Mouse (Mus musculus) MEL (cell line): ENCODE measurements around the gene Dlat. TPM values are rescaled to one million over a fixed set of nuclear protein-coding genes. Genes with fewer than 3 reads are reported as not detected.

ENCODE experiments used
- DNase-seq: peaks from one replicate; pipeline ENCODE4 v3.0.0; 2011; ENCODE audit warnings: low read depth, low spot score
- H3K27ac ChIP-seq: 2 replicates; pipeline ENCODE4 v1.5.1; 2012; ENCODE audit warnings: low read depth, mild to moderate bottlenecking, control low read depth, low read length, moderate library complexity; ENCODE audit not compliant: control insufficient read depth
- H3K27me3 ChIP-seq, 2 experiments: fragments of 150-350 bp in 1 of 2; sonication (generic) in 1 of 2; 2 replicates each; pipeline ENCODE4 v1.6.1; 2012; ENCODE audit warnings: low read length in 2 of 2, mild to moderate bottlenecking in 2 of 2, improper control_type of control experiment in 1 of 2, moderate library complexity in 1 of 2; ENCODE audit not compliant: insufficient read depth in 2 of 2, control insufficient read depth in 1 of 2
- H3K36me3 ChIP-seq, 2 experiments: 2 replicates each; pipeline ENCODE4 v1.6.1; 2012 to 2014; ENCODE audit warnings: low read length in 2 of 2, improper control_type of control experiment in 1 of 2, inconsistent platforms in 1 of 2, mild to moderate bottlenecking in 1 of 2; ENCODE audit not compliant: insufficient read depth in 2 of 2, control insufficient read depth in 1 of 2
- H3K4me1 ChIP-seq, 2 experiments: fragments of 150-350 bp in 1 of 2; sonication (generic) in 1 of 2; 2 replicates each; pipeline ENCODE4 v1.6.1; 2012; ENCODE audit warnings: low read length in 2 of 2, improper control_type of control experiment in 1 of 2, mild to moderate bottlenecking in 1 of 2; ENCODE audit not compliant: insufficient read depth in 2 of 2, control insufficient read depth in 1 of 2
- H3K4me3 ChIP-seq, 2 experiments: fragments of 150-350 bp in 1 of 2; sonication (generic) in 1 of 2; 2 replicates each; pipeline ENCODE4 v1.5.1; 2012; ENCODE audit warnings: low read depth in 2 of 2, low read length in 2 of 2, mild to moderate bottlenecking in 2 of 2, moderate library complexity in 2 of 2, control low read depth in 1 of 2, improper control_type of control experiment in 1 of 2; ENCODE audit not compliant: control insufficient read depth in 1 of 2, insufficient read depth in 1 of 2
- H3K79me2 ChIP-seq: 2 replicates; pipeline ENCODE4 v1.6.1; 2012; ENCODE audit warnings: mild to moderate bottlenecking, low read length, moderate library complexity; ENCODE audit not compliant: control insufficient read depth, poor library complexity, insufficient read depth
- H3K9ac ChIP-seq: 2 replicates; pipeline ENCODE4 v1.6.1; 2012; ENCODE audit warnings: low read depth, mild to moderate bottlenecking, control low read depth, low read length, moderate library complexity; ENCODE audit not compliant: control insufficient read depth, poor library complexity, severe bottlenecking
- H3K9me3 ChIP-seq: fragments of 150-350 bp; sonication (generic); replicated peaks from 2 replicates; pipeline ENCODE4 v1.6.1; 2012; ENCODE audit warnings: mild to moderate bottlenecking, low read length, improper control_type of control experiment, moderate library complexity; ENCODE audit not compliant: insufficient read depth
- CHD2 ChIP-seq: IDR thresholded peaks from 2 replicates; pipeline ENCODE4 v1.6.1; 2011; ENCODE audit warnings: low read length, improper control_type of control experiment
- CTCF ChIP-seq, 3 experiments: IDR thresholded peaks in 2 of 3; conservative IDR thresholded peaks in 1 of 3; 2 replicates each; pipeline ENCODE4 v1.5.1; 2011 to 2012; ENCODE audit warnings: low read length in 3 of 3, low read depth in 2 of 3, mild to moderate bottlenecking in 2 of 3, improper control_type of control experiment in 1 of 3, inconsistent platforms in 1 of 3, mixed read lengths in 1 of 3, moderate library complexity in 1 of 3; ENCODE audit not compliant: control insufficient read depth in 1 of 3, insufficient read depth in 1 of 3, poor library complexity in 1 of 3, severe bottlenecking in 1 of 3
- E2F4 ChIP-seq: IDR thresholded peaks from 2 replicates; pipeline ENCODE4 v1.6.1; 2011; ENCODE audit warnings: low read depth, low read length, improper control_type of control experiment, borderline replicate concordance
- ELF1 ChIP-seq: IDR thresholded peaks from 2 replicates; pipeline ENCODE4 v1.6.1; 2014; ENCODE audit warnings: low read depth, mild to moderate bottlenecking, inconsistent platforms, low read length, improper control_type of control experiment, moderate library complexity
- HCFC1 ChIP-seq: IDR thresholded peaks from 2 replicates; pipeline ENCODE4 v1.6.1; 2012; ENCODE audit warnings: low read depth, mild to moderate bottlenecking, inconsistent platforms, low read length, improper control_type of control experiment, moderate library complexity
- JUND ChIP-seq: IDR thresholded peaks from 2 replicates; pipeline ENCODE4 v1.6.1; 2011; ENCODE audit warnings: low read depth, mild to moderate bottlenecking, improper control_type of control experiment, low read length
- KAT2A ChIP-seq: conservative IDR thresholded peaks from 2 replicates; pipeline ENCODE4 v1.6.1; 2012; ENCODE audit warnings: low read depth, low read length, improper control_type of control experiment, inconsistent platforms
- MAX ChIP-seq: IDR thresholded peaks from 2 replicates; pipeline ENCODE4 v1.6.1; 2011; ENCODE audit warnings: low read length, improper control_type of control experiment
- MAZ ChIP-seq: IDR thresholded peaks from 2 replicates; pipeline ENCODE4 v1.6.1; 2012; ENCODE audit warnings: low read depth, mild to moderate bottlenecking, inconsistent platforms, low read length, improper control_type of control experiment
- MEF2A ChIP-seq: IDR thresholded peaks from 2 replicates; pipeline ENCODE4 v1.6.1; 2014; ENCODE audit warnings: low read depth, mild to moderate bottlenecking, inconsistent platforms, low read length, improper control_type of control experiment; ENCODE audit not compliant: poor library complexity, insufficient replicate concordance, severe bottlenecking; ENCODE audit errors: extremely low read depth
- MXI1 ChIP-seq: IDR thresholded peaks from 2 replicates; pipeline ENCODE4 v1.6.1; 2011; ENCODE audit warnings: mild to moderate bottlenecking, low read depth, low read length, improper control_type of control experiment
- MYC ChIP-seq: IDR thresholded peaks from 2 replicates; pipeline ENCODE4 v1.6.1; 2011; ENCODE audit warnings: low read depth, mild to moderate bottlenecking, low read length, improper control_type of control experiment, moderate library complexity
- NELFE ChIP-seq: IDR thresholded peaks from 2 replicates; pipeline ENCODE4 v1.6.1; 2011; ENCODE audit warnings: low read depth, low read length, improper control_type of control experiment
- NRF1 ChIP-seq: IDR thresholded peaks from 2 replicates; pipeline ENCODE4 v1.6.1; 2014; ENCODE audit warnings: low read depth, mild to moderate bottlenecking, inconsistent platforms, low read length, improper control_type of control experiment, moderate library complexity; ENCODE audit not compliant: poor library complexity, insufficient read depth, severe bottlenecking
- POLR2A ChIP-seq, 2 experiments: IDR thresholded peaks; 2 replicates each; pipeline ENCODE4 v1.6.1; 2011 to 2012; ENCODE audit warnings: low read length in 2 of 2, mild to moderate bottlenecking in 2 of 2, control low read depth in 1 of 2, improper control_type of control experiment in 1 of 2, low read depth in 1 of 2, moderate library complexity in 1 of 2; ENCODE audit not compliant: control insufficient read depth in 1 of 2, insufficient read depth in 1 of 2, poor library complexity in 1 of 2
- POLR2AphosphoS2 ChIP-seq: IDR thresholded peaks from 2 replicates; pipeline ENCODE4 v1.6.1; 2011; ENCODE audit warnings: low read length, improper control_type of control experiment
- RCOR1 ChIP-seq: IDR thresholded peaks from 2 replicates; pipeline ENCODE4 v1.6.1; 2012; ENCODE audit warnings: low read depth, mild to moderate bottlenecking, inconsistent platforms, low read length, improper control_type of control experiment
- SIN3A ChIP-seq: IDR thresholded peaks from 2 replicates; pipeline ENCODE4 v1.6.1; 2012; ENCODE audit warnings: low read length, improper control_type of control experiment, inconsistent platforms
- TAL1 ChIP-seq: IDR thresholded peaks from 2 replicates; pipeline ENCODE4 v1.6.1; 2012; ENCODE audit warnings: mild to moderate bottlenecking, inconsistent platforms, low read length, moderate library complexity, mixed read lengths
- USF1 ChIP-seq: IDR thresholded peaks from 2 replicates; pipeline ENCODE4 v1.6.1; 2014; ENCODE audit warnings: low read depth, mild to moderate bottlenecking, inconsistent platforms, low read length, improper control_type of control experiment, moderate library complexity
- USF2 ChIP-seq, 2 experiments: IDR thresholded peaks; 2 replicates each; pipeline ENCODE4 v1.6.1; 2011 to 2012; ENCODE audit warnings: improper control_type of control experiment in 2 of 2, low read length in 2 of 2, borderline replicate concordance in 1 of 2, inconsistent platforms in 1 of 2, low read depth in 1 of 2, mild to moderate bottlenecking in 1 of 2; ENCODE audit not compliant: insufficient read depth in 1 of 2
- ZC3H11A ChIP-seq: IDR thresholded peaks from 2 replicates; pipeline ENCODE4 v1.6.1; 2012; ENCODE audit warnings: low read depth, mild to moderate bottlenecking, inconsistent platforms, low read length, improper control_type of control experiment
- ZKSCAN1 ChIP-seq: IDR thresholded peaks from 2 replicates; pipeline ENCODE4 v1.6.1; 2012; ENCODE audit warnings: low read depth, mild to moderate bottlenecking, inconsistent platforms, low read length, improper control_type of control experiment, moderate library complexity
- polyA plus RNA-seq, 2 experiments: library from polyadenylated mRNA; stranded (reverse) in 1 of 2; unstranded in 1 of 2; fragments of >175 nt in 1 of 2; fragments of >200 nt in 1 of 2; gene quantifications; 2 replicates each; pipeline versions ENCODE4 v1.2.1 to v1.2.4; 2012; ENCODE audit warnings: low replicate concordance in 2 of 2, low read depth in 1 of 2; ENCODE audit not compliant: insufficient read length in 2 of 2, insufficient read depth in 1 of 2, missing spikeins in 1 of 2
- total RNA-seq: library from RNA; depleted of rRNA; stranded (reverse); fragments of 300-350 nt; gene quantifications from 2 replicates; pipeline ENCODE4 v1.2.3, GENCODE M21; 2012

Gene Dlat
- total and polyA plus RNA-seq, 3 experiments, result 52.2 to 77.4 TPM; not detected in 1

DNA sequence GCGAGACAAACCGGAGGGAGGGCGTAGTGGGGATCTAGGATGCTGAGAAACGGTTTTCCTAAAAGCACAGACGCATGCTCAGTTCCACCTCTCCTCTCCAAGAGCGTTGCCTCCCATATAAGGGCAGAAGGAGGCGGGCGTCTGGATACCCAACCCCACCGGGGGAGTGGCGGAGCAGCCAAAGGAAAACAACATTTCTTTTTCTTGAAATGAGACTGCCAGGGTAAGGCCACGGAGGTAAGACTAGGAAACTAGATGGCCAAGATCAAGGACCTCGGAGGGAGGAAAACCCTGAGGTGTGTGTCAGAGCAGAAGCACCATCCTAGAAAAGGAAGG lies 38.1 kb upstream of the Dlat start:
- no peak overlapping the region for H3K27ac ChIP-seq
- H3K4me1 ChIP-seq, result no peaks in the 10 kb centered on the region
- DNase-seq, result peak; percentile 26
- no peak overlapping the region for H3K4me3 ChIP-seq
- no peaks in the 10 kb centered on the region for H3K9me3 ChIP-seq
- H3K36me3 ChIP-seq, result no peaks in the 10 kb centered on the region
- H3K79me2 ChIP-seq, result no peaks in the 10 kb centered on the region
- H3K9ac ChIP-seq, result no peak overlapping the region
- peaks cover 22% of the 10 kb centered on the region in 2 experiments for H3K27me3 ChIP-seq
- TF ChIP-seq MXI1, result no peak
- peak; percentile 42; the same call in 1 of the 2 replicates for TF ChIP-seq NRF1

DNA sequence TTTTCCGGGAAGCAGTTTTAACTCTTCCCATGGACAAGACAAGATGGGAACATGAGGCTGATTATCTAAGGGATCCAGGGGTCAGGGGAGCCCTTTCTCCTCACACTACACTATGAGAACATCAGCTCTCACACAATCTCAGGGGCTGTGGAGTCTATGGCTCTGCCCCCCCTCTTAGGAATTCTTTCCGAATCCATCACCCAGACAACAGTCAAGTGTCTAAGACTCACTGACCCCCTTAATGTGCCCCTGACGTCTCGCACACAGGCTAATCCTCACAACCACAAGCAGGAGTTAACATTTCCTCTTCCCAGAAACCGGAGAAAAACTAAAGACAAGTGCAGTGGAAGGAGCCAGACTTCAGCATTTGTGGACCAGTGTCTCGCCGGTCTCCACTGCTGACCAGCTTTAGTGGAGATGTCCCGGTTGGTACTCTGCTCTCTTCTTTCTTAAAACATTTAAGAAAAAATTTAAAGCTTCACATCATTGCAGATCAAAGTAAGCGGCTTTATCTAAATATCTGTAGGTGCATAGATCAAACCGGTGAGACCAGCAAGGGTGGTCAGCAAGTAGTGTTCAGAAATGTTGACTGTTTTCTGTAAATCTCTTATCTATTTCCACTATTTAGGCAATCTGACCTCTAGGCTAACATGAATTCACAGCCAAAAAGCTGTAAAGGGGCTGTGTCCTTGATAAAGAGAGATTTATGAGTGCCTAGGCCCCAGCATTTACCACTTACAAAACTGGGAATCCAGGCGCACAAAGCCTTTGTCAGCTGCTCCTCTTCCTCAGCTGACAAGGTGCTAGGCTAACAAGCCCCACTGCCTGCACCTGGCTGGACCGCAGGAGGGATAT lies 37.5 kb upstream of the Dlat start:
- no peak overlapping the region for H3K4me3 ChIP-seq
- H3K4me1 ChIP-seq, result no peaks in the 10 kb centered on the region
- DNase-seq, result no peak
- H3K79me2 ChIP-seq, result no peaks in the 10 kb centered on the region
- no peak overlapping the region for H3K27ac ChIP-seq
- no peaks in the 10 kb centered on the region for H3K36me3 ChIP-seq
- no peak for TF ChIP-seq CHD2
- no peak for TF ChIP-seq JUND
- TF ChIP-seq TAL1, result no peak
- no peak for TF ChIP-seq SIN3A
- no peak for TF ChIP-seq MYC
- no peak for TF ChIP-seq MEF2A
- no peak for TF ChIP-seq MAX
- TF ChIP-seq E2F4, result no peak
- TF ChIP-seq KAT2A, result no peak
- TF ChIP-seq CTCF (IDR thresholded peaks at IDR 0.05 in 2 of 3, conservative IDR thresholded peaks at IDR 0.05 in 1 of 3; ENCODE audit: control insufficient read depth in 1 of 3, insufficient read depth in 1 of 3, low read depth in 2 of 3, low read length in 3 of 3, poor library complexity in 1 of 3, severe bottlenecking in 1 of 3), result no peak
- TF ChIP-seq POLR2AphosphoS2, result no peak
- no peaks in the 10 kb centered on the region for H3K9me3 ChIP-seq
- no peak overlapping the region for H3K9ac ChIP-seq
- H3K27me3 ChIP-seq, result peaks cover 23 to 27% of the 10 kb centered on the region in 2 experiments

DNA sequence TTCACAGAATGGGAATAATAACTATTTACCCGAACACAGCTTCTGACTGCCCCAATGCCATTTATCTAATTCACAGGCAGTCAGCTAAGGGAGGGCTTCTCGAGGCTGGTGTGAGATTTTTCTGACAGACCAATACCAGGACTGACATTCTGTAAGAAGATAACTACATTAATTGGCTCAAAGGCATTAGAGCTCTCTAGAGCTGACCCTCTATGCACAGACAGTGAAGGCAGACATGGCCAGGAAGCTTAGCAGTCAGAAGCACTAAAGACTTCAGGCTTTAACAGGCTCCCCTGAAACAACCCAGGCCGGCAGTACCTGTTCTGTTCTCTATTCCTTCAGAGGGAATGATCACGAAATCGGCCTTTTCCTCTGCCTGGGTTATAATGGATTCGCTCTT lies 35.6 kb upstream of the Dlat start:
- TF ChIP-seq NELFE, result no peak
- no peak for TF ChIP-seq MEF2A
- TF ChIP-seq MAX, result no peak
- no peak for TF ChIP-seq POLR2A (IDR thresholded peaks at IDR 0.05; ENCODE audit: control insufficient read depth in 1 of 2, insufficient read depth in 1 of 2, low read depth in 1 of 2, low read length in 2 of 2, poor library complexity in 1 of 2)
- no peak for TF ChIP-seq POLR2AphosphoS2
- TF ChIP-seq NRF1, result no peak
- TF ChIP-seq RCOR1, result no peak
- TF ChIP-seq CTCF (IDR thresholded peaks at IDR 0.05 in 2 of 3, conservative IDR thresholded peaks at IDR 0.05 in 1 of 3; ENCODE audit: control insufficient read depth in 1 of 3, insufficient read depth in 1 of 3, low read depth in 2 of 3, low read length in 3 of 3, poor library complexity in 1 of 3, severe bottlenecking in 1 of 3), result no peak
- no peak for TF ChIP-seq ZC3H11A
- no peak for TF ChIP-seq MXI1
- TF ChIP-seq ZKSCAN1, result no peak
- TF ChIP-seq MAZ, result no peak
- no peak for TF ChIP-seq USF1
- TF ChIP-seq HCFC1, result no peak
- TF ChIP-seq KAT2A, result no peak
- no peak for TF ChIP-seq ELF1
- no peak for TF ChIP-seq USF2 (IDR thresholded peaks at IDR 0.05; ENCODE audit: borderline replicate concordance in 1 of 2, insufficient read depth in 1 of 2, low read depth in 1 of 2, low read length in 2 of 2)
- H3K9me3 ChIP-seq, result no peaks in the 10 kb centered on the region
- no peaks in the 10 kb centered on the region for H3K79me2 ChIP-seq
- H3K9ac ChIP-seq, result no peak overlapping the region
- H3K27ac ChIP-seq, result no peak overlapping the region
- H3K27me3 ChIP-seq, result peaks cover 25 to 30% of the 10 kb centered on the region in 2 experiments
- H3K4me1 ChIP-seq, result no peaks in the 10 kb centered on the region
- no peaks in the 10 kb centered on the region for H3K36me3 ChIP-seq
- DNase-seq, result no peak
- no peak overlapping the region for H3K4me3 ChIP-seq
